Mouse (Mus musculus): ENCODE results near the gene Ss18l1.

The Ss18l1 gene

DNA sequence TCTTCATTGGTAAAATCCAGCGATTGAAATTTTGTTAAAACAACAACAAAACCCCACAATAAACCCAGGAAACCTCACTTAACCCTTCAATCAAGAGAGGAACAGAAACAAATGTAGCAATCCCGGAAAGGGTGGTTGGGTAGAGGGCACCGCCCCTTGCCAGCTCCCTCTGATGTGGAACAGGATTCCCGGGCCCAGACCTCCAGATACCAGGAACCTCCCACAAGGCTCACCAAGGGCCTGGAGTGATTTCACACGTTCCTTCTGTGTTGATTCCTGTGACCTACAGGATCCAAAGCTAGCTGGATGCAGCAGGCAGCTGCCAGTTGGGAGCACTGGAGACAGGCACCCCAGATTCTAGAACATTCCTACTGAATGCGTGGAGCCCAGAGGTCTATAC is 1.9 kb upstream of the Ss18l1 start:
- no peak for DNase-seq (ENCODE audit: low read depth)

DNA sequence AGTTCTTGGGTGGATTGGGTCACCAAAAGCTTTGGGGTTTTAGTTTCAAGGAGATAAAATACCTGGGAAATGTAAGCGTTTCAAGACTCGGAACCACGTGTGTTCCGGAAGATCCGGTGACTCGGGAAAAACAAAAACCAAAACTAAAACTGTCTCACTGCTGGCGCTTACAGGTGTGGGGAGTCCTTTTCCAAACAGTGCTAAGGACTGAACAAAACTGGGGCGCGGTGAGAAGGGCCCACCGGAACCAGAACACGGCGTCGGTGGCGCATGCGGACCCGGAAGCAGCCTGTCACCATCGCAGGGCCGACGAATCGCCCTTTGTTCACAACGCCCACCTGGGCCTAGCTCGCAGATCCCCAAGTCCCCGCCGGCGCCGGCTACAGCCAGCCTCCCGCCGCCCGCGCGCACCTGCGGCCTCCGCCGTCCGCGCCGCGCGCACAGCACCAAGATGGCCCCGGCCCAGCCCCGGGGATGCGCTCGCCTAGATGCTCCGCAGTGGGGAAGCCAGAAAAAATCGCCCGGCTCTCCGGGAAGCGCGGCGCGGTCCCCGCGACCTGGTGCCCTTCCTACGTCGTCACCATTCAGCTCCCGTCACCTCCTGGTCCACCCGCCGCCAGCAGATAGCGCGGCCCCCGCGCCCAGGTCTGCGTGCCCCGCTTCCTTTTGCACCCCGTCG is 593 bp upstream of the Ss18l1 start:
- no peak for DNase-seq (ENCODE audit: low read depth)

DNA sequence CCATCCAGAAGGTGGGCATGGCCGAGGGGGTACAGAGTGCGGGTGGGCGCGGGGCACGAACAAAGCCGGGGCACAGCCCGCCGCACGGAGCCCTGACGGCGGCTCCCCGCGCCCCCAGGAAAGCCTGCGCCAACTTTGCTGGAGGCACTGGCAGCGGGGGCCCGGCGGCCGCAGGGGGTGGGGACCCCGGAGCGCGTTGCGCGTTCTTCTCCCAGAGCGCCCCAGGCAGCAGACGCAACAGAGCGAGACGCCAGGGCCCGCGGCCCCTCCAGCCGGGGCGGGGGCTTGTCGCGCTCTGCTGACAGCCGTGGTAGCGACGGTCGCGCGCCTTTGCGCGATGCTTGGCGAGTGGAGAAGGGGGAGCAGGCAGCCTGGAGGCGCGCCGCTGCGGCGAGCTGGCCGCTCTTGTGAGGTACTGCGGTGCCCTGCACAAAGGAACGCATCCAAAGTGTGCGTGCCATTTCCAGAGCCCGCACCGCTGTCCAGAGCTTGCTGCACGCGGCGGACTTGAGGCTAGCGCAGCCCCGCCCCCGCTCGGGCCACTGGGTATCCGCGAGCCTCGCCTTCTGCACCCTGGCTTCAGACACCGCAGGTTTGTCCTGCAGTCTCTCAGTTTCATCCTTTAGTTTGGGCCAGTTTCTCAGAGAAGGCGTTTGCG is 678 bp downstream of the Ss18l1 start:
- no peak for DNase-seq (ENCODE audit: low read depth)

DNA sequence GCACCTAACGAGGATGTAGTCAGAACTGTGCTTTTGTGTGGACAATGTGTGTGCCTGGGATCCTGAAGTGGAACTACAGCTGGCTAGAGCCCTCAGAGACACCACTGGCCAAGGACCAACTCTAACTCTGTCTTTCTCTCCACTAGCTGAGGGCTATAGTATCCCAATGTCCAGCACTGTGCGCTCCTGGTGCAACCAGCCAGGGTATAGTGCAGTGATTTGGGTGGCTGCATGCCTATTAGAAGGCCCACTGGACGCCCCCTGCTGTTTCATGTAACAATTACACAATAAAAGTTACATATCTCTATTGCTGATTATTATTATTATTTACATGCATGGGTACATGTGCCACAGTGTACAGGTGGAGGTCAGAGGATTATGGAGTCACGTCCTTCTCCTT is 3.0 kb downstream of the Ss18l1 start:
- DNase-seq (ENCODE audit: low read depth): no peak

DNA sequence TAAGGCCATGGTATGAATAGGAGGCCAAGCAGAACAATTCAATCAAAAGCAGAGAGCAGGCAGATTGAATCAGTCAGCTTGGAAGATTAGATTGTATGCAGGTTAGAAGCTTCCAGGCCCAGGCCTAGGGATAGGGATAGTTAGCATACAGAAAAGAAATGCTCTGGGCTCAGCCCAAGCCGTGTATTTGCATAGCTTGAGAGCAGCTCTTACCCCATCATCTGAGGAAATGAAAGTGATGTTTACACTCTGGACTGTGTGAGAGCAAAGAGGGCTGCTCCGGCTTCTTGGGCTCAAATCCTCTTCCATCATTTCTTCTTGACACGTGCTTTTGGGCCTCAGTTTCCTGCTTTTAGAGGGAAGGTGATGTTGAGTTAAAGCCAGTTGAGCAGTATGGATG is 5.3 kb downstream of the Ss18l1 start:
- no peak for DNase-seq (ENCODE audit: low read depth)

DNA sequence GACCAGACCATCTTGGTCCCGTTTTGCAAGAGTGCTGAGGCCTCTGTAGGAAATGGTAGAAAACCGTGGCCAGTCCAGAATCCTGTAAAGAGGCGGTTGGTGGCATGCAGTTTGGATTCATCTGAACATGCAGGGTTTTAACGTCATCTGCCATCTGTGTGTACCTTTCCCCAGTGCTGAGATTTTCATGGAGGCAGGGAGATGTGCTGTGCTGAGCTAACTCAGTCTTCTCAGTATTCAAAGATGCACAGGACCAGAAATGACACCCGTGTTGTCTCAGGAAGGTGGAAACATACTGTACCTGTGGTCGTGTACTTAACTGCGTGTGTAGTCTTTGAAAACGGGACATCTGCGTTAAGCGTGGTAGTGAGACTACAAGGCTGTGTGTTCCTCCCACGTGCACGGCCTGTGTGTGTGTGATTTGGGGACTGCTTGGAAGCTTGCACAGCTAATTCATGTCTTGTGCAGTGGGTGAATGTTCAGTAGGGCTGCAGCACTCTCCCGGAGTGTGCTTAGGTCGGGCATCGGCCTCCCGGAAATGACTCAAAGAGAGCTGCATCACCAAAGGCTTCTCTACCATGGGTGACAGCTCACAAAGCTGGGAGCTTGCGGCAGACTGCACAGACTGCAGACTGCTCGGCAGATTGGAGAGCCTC is 5.8 kb downstream of the Ss18l1 start:
- no peak for DNase-seq (ENCODE audit: low read depth)

DNA sequence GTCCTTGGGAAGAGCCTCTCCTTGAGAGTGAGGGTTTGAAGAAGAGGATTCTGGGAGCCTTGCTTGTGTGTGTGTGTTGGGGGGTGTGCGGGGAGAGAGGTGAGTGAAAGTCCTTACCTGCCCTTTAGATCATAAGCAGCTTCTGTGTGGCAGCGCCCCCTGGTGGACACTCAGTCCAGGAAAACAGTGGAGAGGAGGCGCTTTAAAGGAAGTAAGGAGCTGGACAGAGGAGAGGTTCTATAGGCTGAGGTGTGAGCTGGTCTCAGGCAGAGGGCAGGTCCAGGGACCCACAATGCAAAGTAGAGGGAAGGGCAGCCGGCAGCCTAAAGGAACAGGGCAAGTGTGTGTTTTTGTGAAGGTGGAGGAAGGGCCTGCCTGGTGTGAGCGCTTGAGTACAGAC is 8.7 kb downstream of the Ss18l1 start:
- DNase-seq (ENCODE audit: low read depth): peak; percentile 70

DNA sequence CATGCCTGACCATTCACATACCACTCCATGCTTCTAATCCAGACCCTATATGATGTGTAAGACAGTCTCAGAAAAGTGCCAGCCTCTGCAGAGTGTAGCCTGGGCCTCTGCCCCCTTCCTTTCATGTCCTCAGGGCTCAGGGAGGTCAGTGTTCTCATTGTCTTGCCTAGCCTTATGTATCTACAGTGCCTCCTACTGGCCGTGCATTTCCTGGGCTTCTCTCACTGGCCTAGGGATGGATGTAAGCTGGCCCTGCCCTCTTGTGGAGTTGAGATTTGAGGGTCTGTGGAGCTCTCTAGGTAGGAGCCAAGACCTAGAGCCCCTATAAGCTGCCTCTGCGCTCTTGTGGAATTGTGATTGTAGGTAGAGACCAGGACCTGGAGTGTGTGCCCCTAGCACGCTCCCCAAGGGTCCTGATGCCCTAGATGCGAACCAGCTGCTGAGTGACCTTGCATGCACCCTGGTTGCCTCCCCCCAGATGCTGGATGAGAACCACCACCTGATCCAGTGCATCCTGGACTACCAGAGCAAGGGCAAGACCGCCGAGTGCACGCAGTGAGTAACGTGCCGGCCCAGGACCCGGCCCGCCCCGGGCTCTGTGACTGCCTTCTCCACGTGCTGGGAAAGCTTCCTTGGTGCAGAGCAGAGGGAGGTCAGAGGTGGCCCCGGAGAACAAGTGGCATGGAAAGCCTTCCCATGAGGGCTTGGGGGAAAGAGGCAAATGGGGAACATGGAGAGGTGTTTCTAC is 9.9 kb downstream of the Ss18l1 start:
- no peak for DNase-seq (ENCODE audit: low read depth)

DNA sequence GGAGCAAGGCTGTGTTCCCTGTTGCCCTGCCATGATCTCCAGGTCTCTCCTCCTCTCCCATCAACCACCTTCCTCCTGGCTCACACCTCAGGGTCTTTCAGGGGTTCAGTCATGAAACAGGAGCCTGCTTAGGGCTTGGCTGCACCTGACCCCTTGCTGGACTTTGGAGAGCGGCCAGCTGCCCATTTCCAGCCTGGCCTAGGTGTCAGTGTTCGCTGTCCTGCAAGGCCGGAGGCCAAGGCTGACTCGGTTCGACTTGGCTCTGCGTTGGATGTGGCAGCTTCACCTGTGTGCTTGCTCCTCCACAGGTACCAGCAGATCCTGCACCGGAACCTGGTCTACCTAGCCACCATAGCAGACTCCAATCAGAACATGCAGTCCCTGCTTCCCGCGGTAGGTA is 10.7 kb downstream of the Ss18l1 start:
- no peak for DNase-seq (ENCODE audit: low read depth)

DNA sequence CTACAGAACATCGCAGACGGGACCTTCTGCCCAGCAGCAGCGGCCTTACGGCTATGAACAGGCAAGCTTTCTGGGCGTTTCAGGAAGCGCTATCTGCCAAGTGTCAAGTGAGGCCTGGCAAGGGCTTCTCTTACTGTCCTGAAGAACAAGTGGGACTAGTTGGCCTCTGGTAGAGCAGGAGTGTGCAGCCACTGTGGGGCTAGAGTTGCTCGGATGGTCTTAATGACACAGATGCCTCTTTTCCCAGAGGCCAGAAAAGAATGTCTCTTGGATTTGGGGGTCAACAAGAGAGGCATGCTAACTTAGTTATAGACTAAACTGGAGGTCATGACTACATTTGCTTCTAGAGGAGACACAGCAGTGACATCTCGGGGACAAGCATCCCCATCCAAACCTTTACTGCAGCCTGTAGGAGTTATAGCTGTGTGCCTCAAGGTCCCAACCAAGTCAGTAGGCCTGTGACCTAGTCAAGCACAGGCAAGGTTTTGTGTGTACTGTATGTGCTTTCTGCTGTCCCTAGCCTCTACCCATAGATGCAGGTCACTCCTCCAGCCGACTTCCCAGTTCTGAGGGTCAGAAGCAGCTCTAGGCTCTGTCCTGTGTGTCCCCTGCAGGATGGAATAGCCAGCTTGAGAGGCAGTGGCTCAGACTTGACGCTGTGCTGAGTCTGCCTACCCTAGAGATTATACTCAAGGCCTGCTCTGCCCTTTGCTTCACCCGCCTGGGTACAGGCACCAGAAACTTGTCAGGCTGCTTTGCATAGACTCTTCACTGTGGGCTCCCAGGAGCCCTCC is 21.2 kb downstream of the Ss18l1 start:
- DNase-seq (ENCODE audit: low read depth): no peak

DNA sequence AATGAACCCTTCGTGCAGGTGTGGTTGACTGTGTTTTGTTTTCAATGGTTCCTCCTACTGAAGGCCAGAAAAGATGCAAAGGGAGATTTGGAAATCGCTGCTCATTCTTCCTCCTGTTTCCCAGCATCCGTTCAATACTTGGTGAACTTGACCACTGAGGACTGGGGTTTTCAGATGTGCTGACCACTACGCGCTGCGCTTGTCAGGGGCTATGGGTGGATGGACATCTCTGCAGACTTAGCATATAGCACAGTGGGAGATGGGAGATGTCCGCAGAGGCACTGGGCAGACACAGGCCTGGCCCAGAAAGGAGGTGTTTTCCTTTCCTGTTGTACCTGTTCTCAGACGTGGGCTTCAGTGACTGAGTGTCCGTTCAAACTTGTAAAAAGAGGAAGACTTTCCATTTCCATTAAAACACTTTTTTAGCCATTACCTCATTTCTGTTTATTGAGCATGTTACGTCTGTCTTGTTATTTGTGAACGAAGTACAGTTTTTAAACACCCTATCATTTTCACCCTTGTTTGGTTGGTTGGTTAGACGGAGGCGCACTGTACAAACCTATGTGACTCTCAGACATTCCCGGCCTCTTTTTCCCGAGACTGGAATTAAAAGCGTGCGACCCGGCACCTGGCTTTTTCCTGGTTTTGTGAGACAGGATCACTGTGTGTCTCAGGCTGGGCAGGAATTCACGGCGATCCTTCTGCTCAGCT is 27.6 kb downstream of the Ss18l1 start:
- no peak for DNase-seq (ENCODE audit: low read depth)

DNA sequence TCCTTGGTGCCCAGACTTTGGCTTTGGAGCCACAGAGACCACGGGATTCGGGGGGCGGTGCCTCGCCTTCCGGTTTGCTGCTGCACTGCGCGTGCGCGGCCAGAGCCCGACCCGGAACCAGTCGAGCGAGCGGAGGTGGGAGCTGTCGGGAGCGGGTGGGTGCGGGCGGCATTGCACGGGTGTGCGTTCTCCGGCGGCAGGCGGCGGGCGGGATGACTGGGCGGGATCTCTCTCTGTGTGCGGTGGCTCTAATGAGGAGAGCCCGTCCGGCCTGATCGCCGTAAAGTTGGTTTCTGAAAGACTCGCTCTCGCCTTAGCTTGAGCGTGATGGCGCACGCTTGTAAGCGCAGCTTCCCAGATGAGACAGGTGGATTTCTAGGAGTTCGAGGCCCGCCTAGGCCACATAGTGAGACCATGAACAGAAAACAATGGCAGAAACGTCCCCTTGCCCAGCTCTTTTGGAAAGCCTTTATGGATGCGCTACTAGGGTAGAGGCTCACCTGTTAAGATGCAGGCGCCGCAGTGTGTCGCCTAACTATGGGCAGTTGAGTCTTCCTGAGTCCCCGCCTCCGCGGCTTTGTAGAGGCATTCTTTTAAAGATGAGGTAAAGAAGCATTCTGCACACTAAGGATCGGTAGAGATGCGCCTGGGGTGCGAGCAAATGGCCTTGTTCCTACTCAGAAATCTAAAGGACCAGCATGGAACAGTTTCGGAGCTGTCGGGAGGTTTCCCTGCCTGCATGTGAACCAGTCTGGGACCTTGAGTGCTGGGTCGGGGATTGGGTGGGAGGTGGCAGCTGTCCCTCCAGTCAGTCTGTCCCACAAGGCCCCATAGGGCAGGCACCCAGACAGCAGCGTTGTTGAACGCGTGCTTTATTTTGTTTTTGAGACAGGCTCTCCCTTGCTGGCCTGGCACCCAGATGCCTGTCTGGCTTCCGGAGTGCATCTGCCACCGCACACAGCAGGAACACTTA is 28.5 kb downstream of the Ss18l1 start, which contains the start of gene Mtg2:
Gene Mtg2 (plus strand): TSS at position 108 of the 973 bp plus-strand sequence.
- DNase-seq (ENCODE audit: low read depth): peak; percentile 75

DNA sequence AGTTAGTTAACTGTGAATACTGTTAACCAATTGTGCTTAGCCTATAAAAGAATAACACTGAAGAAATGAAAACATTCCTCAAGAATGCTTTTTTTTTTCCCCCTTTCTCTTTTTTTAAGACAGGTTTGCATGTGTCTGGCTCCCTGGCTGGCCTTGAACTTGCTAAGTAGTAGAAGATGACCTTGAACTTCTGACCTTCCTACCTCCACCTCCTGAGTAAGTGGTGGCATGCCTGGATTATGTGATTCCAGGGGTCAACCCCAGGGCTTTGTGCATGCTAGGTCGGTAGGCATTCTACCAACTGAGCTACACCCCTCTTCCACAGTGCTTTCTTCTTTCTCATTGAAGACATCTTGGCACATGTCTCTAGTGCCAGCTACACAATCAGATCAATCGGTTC is 29.4 kb downstream of the Ss18l1 start:
- no peak for DNase-seq (ENCODE audit: low read depth)

DNA sequence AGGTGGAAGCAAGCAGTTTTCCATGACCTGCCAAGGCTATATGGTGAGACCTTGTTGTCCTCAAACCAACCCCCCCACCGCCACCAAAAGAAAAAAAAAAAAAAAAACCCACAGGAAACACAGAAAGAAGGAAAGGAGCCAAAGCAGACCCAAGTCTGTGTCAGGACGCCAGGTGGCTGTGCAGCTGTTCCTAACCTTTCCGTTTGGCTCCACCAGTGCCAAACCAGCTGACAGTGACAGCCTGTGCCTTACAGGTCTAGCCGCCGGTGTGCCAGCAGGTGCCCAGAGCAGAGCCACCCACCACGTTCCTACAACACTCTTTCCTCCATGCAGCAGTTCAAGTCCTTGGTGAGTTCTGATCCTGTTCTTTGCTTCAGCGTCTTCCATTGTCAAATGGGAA is 30.6 kb downstream of the Ss18l1 start:
- DNase-seq (ENCODE audit: low read depth): no peak

DNA sequence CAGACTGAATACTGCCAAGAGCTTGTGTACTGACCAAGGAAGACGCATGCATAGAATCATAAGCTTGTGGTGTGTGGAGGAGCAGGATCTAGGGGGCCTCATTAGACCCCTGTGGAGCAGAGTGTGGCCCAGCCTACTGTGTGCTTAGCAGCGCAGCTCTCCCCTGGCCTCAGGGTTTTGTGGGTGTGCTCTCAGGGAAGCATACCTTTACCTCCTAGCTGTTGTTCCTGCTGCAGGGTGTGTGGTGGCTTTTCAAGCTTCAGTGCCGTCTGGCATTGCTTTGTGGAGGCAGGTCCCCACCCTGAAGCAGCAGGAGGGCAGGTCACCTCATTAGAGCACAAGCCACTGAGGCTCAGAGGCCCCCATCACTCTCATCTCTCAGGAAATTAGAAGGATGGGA is 35.3 kb downstream of the Ss18l1 start:
- DNase-seq (ENCODE audit: low read depth): no peak

DNA sequence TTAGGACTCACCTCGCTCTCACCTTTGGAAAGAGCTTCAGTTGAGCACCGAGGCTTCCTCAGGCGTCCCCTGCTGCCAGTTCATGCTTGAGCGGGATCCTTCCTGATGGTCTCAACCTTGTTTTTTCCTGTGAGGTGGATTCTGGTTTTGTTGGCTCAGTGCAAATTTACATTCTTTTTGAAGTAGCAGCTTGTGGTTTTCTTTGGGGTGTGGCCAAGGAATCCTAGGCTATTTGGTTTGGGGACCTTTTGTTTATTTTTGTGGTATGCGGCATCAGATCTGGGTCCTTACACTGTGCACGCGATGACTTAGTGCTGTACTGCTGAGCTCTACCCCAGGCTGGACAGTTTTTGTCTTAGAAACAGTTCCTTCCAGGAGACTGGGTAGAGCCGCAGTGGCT is 38.4 kb downstream of the Ss18l1 start:
- DNase-seq (ENCODE audit: low read depth): no peak

DNA sequence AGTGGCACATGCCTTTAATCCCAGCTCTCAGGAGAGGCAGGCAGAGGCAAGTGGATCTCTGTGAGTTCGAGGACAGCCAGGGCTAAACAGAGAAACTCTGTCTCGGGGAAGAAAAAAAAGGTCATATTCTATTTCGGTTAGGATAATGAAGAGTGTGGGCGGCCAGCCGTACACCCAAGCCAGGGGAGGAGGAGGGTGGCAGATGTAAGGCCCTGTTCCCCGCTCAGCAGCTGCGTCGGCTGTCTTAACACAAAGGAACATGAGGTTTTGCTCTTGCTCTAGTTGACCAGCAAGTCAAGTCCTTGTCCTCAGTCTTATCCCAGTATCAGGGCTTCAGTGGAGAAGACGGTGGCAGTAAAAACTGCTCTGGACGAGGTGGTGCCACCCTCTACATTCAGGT is 40.8 kb downstream of the Ss18l1 start:
- no peak for DNase-seq (ENCODE audit: low read depth)

DNA sequence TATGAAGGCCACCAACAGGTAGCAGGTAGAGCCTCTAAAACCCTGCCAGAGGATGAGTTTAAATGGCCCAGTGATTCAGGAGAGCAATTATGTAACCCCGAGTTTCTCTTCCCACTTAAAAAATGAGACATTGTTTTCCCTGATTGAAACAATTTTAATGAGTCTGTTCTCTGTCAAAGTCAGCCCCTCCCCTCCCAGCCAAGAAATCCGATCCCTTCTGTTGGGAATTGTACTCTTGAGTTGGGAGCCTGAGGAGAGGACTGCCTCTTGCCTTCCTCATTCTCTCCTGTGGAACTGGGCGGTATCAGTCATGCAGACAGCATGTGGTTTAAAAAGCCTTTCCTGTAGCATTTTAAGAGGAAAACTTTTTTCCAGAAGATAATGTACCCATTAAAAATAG is 42.3 kb downstream of the Ss18l1 start:
- DNase-seq (ENCODE audit: low read depth): no peak

DNA sequence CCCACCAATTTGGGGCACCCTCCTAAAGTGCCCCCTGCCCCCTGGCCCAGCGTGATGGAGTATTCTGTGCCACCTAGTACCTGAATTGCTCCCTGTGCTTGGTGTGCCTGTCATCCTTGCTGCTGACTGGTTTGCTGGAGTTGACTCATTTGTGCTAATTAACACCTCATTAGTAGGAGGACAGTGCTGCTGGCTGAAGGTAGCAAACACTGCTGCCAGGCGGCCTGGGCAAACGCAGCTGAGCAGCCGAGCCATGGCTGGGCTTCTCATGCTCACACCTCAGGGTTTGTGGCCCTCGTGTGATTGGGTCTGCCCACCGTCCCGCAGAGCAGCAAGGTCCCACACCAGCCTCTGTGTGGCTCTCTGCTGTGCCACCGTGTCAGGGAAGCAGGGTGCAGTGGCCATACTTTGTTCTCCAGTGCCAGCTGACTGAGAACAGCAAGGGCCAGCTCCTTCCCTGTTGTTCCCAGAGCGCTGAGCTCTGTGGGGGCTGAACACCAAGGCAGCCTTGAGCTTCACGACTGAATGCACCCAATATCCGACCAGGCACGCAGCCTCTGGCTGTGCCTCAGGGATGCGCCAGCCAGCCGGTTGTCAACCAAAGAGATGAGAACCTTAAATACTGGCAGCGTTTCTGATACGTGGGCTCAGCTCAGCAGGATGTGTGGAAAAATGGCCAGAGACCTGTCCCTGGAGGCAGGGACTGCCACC is 43.8 kb downstream of the Ss18l1 start:
- DNase-seq (ENCODE audit: low read depth): no peak

Data from c-Kit-positive CD71-negative TER-119-negative erythroid progenitor cells, embryonic 14.5 days (primary cell).